Mouse (Mus musculus) MEL (cell line): ENCODE results near the gene Ppp2r1b.

ENCODE experiments used
- BHLHE40 ChIP-seq: IDR thresholded peaks from 2 replicates; pipeline ENCODE4 v1.6.1; 2012; ENCODE audit warnings: low read depth, mild to moderate bottlenecking, inconsistent platforms, low read length, improper control_type of control experiment, borderline replicate concordance
- MAFK ChIP-seq: IDR thresholded peaks from 2 replicates; pipeline ENCODE4 v1.6.1; 2011; ENCODE audit warnings: low read depth, mild to moderate bottlenecking, low read length, improper control_type of control experiment, borderline replicate concordance
- NRF1 ChIP-seq: IDR thresholded peaks from 2 replicates; pipeline ENCODE4 v1.6.1; 2014; ENCODE audit warnings: low read depth, mild to moderate bottlenecking, inconsistent platforms, low read length, improper control_type of control experiment, moderate library complexity; ENCODE audit not compliant: poor library complexity, insufficient read depth, severe bottlenecking
- POLR2A ChIP-seq, 2 experiments: IDR thresholded peaks; 2 replicates each; pipeline ENCODE4 v1.6.1; 2011 to 2012; ENCODE audit warnings: low read length in 2 of 2, mild to moderate bottlenecking in 2 of 2, control low read depth in 1 of 2, improper control_type of control experiment in 1 of 2, low read depth in 1 of 2, moderate library complexity in 1 of 2; ENCODE audit not compliant: control insufficient read depth in 1 of 2, insufficient read depth in 1 of 2, poor library complexity in 1 of 2
- RCOR1 ChIP-seq: IDR thresholded peaks from 2 replicates; pipeline ENCODE4 v1.6.1; 2012; ENCODE audit warnings: low read depth, mild to moderate bottlenecking, inconsistent platforms, low read length, improper control_type of control experiment

DNA sequence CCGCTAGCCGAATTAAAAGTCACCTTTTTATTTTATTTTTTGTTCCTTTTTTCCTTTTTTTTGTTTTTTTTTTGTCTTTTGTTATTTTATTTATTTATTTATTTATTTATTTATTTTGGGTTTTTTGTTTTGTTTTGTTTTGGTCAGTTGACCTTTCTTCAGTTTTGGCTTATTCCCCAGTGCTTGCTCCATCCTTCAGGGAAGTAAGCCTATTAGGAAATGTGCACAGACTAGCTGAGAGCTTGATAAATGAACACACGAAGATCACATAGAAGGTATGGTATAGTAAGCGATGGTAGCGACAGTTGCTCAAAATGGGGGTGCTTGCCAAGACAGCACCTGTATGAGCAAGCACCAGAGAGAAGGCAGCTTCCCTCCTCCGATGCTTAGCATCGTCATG, 47.5 kb upstream of the Ppp2r1b start:
- TF ChIP-seq NRF1 (no peak), RCOR1 (no peak), POLR2A (IDR thresholded peaks at IDR 0.05; ENCODE audit: control insufficient read depth in 1 of 2, insufficient read depth in 1 of 2, low read depth in 1 of 2, low read length in 2 of 2, poor library complexity in 1 of 2) (no peak), BHLHE40 (no peak), MAFK (no peak)
